Mouse (Mus musculus) heart, postnatal 25 days (tissue): ENCODE measurements around the gene Rhbdf2. TPM values are rescaled to one million over a fixed set of nuclear protein-coding genes. Genes with fewer than 3 reads are reported as not detected.
"Not testable (repeated sequence)": the region's sequence is repeated elsewhere in the genome, so short reads cannot be mapped to it uniquely, and the experiment has no call there.

Source experiments
- DNase-seq: peaks from one replicate; pipeline ENCODE4 v3.0.0; 2022; ENCODE audit warnings: low spot score
- intact Hi-C: fragments of 180-260 bp; cut with DNase I; formaldehyde crosslinking; loops from one replicate; pipeline ENCODE4 v1.15.1; 2025
- total RNA-seq, 2 experiments: library from RNA; stranded (reverse); gene quantifications; 2 replicates each; pipeline ENCODE4 v1.2.3; 2021

Rhbdf2 gene
- total RNA-seq, result 10 to 100 TPM; 10.6 to 12.8 TPM

DNA sequence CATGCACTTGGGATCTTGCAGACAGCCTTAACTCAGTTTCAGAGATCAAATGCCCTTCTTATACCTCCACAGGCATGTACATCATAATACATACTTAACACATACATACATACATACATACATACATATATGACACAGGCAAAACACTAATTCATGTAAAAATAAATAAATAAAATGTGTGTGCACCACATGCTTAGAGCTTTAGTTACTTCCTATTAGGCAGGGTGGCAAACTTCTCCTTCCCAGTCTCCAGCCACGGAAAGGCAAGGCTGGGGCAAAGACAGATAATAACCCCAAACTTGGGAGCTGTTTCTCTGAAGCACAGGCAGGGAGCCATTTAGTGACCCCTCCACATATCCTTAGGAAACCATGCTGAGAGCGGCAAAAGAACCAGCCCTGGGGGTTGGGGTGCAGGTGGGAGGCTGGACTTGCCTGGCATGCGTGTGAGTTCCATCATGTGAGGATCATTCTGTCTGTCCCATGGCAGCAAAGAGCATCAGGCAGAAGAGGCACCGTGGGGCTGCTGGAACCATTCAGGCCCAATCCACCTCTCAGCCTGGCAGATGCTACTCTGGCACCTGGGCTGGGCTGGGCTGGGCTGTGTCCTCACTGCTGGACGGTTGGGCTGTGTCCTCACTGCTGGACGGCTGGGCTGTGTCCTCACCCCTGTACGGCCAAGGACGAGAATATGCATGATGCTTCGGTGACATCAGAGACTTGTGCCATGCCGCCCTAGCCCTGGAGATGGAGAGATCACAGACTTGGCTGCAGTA lies at the start of gene Rhbdf2:
Gene Rhbdf2 (minus strand): TSS at position 721 of the 773 bp plus-strand sequence.
- intact Hi-C loops, result no loop called here
- DNase-seq, result no peak

GRCm38 (mm10) chr11:116676175-116676976 lies 49.6 kb upstream of the Rhbdf2 start:
- intact Hi-C loops, result loop anchor here (10.0 kb wide), 1 partner anchor 128 kb away; no protein-coding TSS in a partner anchor
- no peak for DNase-seq

GRCm38 (mm10) chr11:116675429-116675828 lies 48.6 kb upstream of the Rhbdf2 start:
- not testable (repeated sequence) for DNase-seq
- intact Hi-C loops, result loop anchor here (10.0 kb wide), 1 partner anchor 129 kb away; no protein-coding TSS in a partner anchor

GRCm38 (mm10) chr11:116674616-116675379 lies 48.0 kb upstream of the Rhbdf2 start:
- DNase-seq, result no peak
- intact Hi-C loops, result loop anchor here (10.0 kb wide), 1 partner anchor 130 kb away; no protein-coding TSS in a partner anchor

DNA sequence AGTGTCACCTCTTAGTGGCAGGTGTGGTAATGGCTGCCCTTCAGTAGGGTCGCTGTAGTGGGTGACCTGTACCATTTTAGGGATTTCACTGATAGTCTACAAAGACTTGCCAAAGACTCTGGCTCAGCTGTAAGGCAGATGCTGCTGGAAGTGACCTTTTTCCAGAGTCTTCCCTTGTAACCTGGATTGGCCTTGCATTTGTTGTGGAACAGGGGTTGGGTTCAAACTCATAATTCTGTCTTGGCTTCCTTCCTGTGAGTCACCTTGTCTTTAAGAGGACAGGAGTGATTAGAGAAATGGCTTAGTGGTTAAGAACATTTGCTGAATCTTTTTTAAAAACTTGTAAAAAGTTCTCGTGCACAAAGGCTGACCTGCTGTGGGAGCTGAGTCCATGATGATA lies 46.6 kb upstream of the Rhbdf2 start:
- no peak for DNase-seq
- intact Hi-C loops, result loop anchor here (2.0 to 10.0 kb wide), 2 partner anchors 17 to 131 kb away; no protein-coding TSS in a partner anchor

DNA sequence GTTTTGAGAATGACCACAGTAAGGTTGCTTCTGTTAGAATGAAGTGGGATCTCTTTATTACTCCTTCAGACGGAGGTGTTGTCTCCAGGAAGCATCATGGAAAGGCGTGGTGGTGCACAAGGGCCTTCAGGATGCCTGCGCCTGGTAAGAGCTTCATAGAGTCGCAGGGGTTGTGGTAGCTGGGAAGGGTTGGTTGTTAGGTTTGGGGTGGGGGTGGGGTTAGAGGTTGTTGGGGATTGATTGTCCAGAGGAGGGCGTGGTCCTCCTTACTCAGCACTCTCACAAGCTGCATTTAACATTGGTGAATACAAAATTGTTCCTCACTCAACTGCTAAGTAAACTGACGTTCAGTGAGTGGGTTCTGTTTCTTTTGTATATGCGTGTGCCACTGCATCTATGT lies 45.8 kb upstream of the Rhbdf2 start:
- DNase-seq, result no peak
- intact Hi-C loops, result loop anchor here (2.0 to 10.0 kb wide), 2 partner anchors 18 to 132 kb away; no protein-coding TSS in a partner anchor

DNA sequence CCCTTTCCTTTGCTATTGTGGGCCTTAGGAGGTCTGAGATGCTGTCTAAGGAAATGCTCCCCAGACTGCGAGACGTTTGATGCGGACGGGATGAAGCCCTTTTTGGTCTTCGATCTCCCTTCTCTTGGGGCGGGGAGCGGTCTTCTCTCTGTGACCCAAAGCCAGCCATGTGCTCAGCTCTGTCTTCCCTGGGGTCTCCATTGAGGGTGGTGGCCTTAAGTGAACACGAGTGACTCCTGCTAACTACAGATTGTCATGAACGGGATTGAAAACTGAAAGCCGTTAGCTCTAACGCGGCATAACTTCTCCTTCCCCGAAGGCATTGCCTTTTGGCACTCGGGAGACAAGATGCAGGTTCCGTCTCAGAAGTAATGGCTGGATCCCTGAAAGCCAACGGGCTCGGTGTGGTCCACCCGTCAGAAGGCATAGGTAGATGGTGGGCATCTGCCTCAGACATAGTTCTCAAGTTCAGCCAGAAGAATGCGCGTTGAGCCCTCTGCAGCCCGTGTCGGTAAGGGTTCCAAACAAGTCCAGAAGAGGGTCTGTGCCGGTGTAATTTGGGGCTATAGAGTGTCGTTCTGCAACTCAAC lies 45.1 kb upstream of the Rhbdf2 start:
- intact Hi-C loops, result loop anchor here (1.0 to 10.0 kb wide), 3 partner anchors 19 to 133 kb away; no protein-coding TSS in a partner anchor
- no peak for DNase-seq

DNA sequence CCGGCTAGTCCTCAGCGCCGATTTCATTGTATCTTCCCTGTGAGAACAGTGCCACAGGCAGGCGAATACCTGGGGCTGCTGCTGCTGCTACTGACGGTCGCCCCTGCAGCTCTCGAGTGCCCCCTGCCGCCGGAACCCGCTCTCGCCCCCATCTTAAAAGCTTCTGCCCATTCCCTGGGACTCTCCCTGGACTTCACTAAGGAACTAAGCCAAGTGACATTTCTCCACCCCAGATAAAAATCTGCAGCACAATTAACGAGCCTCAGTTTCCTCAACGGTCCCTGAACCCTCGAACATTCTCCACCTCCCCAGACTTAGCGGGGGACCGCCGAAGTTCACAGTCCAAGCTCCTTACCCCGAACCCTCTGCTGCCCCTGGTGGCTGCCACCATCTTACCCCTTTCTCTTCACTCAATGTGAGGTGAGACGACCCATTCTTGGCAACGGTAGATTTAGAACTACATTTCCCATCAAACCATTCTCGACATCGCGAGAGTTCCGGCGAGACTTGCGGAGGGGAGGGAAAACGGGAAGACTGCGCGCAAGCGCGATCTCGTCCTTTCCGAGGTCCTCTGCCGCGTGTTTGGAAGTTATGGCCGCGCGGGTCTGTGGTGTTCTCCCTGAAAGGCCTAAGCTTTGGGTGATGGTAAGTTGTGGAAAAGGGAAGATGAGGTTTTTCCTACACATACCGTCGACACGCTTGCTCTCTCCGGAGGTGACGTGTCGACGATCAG lies 44.5 kb upstream of the Rhbdf2 start:
- intact Hi-C loops, result loop anchor here (1.0 to 10.0 kb wide), 2 partner anchors 28 to 134 kb away; no protein-coding TSS in a partner anchor
- peak; percentile 93 for DNase-seq

DNA sequence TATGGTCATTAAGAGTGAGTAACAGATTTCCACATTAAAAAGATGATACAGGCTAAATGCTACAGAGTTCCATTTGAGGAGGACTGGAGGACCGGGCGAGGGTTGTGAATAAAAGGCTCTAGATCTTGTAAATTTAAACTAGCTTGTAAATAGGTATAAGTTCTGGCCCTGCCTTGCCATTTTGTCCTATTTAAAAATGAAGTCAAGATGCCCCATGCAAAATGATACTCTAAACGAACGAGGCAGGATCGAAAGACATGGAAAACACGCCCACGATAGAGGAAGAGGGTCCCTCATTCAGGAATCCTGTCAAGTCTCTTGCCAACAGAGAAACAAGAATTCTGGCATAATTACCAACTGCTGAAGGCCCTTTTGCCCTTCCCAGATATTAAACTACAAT lies 43.6 kb upstream of the Rhbdf2 start:
- DNase-seq, result no peak
- intact Hi-C loops, result loop anchor here (10.0 kb wide), 1 partner anchor 134 kb away; no protein-coding TSS in a partner anchor

DNA sequence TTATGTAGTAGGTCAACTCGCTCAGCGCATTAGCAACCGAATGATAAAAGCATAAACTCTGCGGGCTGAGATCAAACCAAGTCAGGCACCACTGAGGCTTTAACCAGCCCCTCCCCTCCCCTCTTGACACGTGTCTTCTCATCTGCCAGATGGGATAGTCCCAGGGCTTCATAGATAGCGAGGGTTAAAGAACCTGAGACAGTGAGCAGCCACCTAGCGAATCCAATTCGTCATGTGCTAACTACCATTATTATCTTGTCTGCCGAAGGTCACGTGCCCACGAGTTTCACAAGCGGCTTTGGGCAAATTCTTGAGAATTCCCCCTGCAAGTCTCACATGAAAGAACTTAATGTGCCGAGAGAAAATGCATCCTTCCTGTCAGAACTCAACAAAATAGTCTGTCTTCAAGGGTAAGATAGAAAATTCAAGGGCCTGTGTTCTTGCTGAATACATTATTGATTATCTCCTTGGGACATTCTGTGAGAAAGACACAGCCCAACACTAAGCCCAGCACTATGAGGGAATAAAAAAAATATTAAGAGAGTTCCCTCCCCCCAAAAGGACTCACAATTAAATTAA lies 43.1 kb upstream of the Rhbdf2 start:
- no peak for DNase-seq
- intact Hi-C loops, result loop anchor here (10.0 kb wide), 1 partner anchor 135 kb away; no protein-coding TSS in a partner anchor

DNA sequence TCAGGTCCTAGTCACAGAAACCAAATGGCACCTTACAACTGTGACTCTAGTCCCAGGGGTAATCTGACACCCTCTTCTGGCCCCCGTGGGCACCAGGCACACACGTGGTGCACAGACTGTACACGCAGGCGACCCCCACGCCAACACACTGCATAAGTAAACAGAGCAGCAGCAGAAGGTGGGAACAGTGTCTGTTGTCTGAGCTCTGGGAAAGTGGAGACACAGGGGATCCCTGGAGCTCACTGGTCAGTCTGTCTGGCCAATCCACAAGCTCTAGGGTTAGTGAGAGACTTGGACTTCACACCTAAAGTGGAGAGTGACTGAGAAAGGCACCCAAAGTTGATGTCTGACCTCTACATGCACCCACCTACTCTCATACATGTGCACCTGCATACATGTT lies 42.5 kb upstream of the Rhbdf2 start:
- intact Hi-C loops, result no loop called here
- DNase-seq, result no peak

DNA sequence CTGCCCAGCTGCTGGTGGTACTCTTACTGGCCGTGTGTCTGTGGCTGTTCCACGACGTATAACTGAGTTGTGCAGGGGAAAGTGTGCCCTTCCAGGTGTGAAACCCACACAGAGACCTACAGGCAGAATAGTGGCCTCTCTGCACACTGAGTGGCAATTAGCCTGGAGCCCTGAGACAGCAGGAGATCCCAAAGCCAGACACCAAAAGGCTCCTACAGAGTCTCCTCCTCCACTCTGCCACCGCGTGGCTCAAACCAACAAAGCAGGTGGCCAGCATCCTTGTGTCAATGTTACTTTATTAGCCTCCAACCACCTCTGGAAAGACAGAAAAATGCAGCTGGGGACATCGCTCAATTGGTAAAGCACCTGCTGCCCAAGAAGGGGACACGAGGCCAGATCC lies 42.0 kb upstream of the Rhbdf2 start:
- DNase-seq, result no peak
- intact Hi-C loops, result no loop called here

DNA sequence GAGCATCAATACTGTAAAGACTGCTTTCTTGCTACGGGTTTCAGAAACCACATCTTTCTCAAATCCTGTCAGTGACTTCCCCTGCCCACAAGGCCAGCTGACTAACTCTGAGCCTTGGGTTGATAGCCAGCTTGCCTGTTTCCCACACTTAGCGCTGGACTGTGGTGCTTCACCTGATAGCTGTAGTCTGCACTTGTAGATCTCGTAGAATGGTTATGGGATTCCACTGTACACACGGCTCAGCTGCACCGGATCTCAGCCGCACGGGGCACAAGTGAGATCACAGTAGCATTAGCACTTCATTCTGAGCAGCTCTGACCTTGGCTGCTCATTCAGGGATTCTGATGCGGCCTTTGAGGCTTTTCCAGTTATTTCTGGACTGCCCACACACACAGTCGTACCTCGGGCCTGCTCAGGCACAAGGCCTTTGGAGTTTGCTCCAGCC lies 41.6 kb upstream of the Rhbdf2 start:
- intact Hi-C loops, result no loop called here
- no peak for DNase-seq

DNA sequence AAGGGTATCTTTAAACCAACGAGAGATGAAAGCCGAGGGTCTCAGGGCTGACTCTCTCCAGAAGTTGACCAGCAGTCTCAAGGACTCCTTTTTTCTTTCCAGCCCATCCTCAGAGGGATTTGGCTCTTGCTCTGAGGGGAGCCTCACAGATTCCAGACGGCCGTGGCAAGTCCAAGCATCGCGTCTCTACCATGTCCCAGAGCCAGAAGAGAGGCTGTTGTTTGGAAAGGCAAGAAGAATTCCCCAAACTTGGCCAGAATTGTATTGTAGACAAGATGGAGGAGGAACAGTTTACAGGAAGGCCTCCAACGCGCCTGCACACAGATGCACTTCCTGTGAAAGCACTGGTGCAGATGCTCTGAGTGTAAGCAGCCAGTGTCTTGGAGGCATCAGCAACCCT lies 41.1 kb upstream of the Rhbdf2 start:
- no peak for DNase-seq
- intact Hi-C loops, result no loop called here

DNA sequence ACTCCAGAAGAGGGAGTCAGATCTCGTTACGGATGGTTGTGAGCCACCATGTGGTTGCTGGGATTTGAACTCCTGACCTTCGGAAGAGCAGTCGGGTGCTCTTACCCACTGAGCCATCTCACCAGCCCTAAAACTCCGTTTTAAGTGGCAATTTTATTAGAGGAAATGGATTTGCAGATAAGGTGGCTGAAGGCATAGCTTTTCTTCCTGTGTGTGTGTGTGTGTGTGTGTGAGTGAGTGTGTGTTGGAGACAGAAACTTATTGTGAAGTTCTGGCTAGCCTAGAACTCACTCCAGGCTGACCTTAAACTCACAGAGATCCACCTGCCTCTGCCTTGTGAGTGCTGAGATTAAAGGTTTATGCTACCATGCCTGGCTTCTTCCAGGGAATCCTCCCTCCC lies 40.2 kb upstream of the Rhbdf2 start:
- DNase-seq, intact Hi-C loops: not testable (repeated sequence)

DNA sequence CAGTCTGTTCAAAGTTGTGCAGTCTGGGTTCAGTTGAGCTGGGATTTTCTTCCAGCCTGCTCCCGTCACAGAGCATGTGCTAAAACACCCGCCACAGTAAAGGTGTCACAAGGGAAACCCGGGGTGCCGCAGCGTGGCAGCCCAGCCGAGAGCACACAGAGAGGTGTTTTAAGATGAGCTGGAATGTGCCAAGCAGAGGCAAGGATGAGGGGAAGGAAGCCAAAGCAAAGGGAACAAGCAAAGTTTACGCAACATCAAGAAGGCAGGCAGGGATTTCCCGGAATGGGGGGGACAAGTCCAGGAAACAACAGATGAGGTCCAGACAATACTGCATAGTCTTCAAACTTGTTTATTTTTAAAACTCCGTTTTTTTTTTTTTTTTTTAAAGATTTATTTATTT lies 39.7 kb upstream of the Rhbdf2 start:
- no peak for DNase-seq
- intact Hi-C loops, result no loop called here

DNA sequence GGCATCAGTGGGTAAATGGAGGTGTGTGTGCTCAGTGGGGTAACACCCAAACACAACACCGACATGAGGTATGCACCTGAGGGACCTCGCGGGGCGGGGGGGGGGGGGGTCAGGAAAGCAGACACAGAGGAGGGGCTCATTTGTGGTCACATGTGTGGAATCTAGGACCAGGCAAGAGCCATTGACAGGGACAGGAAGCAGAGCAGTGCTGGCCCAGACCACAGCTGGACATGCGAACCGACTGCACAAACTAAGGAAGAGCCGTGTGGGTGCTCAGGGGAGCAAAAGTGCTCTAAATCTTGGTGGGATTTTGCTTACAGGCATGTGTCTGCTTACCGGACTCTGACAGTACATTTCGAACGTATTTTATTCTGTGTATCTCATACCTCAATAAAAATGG lies 38.5 kb upstream of the Rhbdf2 start:
- intact Hi-C loops, result no loop called here
- DNase-seq, result no peak

DNA sequence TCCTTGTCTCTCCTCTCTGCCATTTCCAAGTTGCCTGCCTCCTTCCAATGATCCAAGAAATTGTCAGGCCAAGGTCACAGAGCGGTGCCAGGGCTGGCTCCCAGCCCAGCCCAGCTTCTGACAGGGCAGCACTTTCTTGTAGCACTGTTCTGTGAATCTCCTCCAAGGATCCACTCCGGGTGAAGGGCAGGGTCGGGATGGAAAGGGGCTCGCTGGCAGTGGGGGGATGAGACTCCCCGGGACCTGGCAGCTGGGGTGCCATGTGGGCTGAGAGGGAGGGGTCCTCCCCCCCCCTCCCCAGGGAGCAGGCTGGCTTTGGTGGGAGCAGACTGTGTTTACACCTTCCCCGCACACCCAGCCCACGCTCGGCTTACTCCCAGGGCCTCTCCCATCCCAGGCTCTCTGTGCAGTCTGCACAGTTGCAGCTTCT lies 35.1 kb upstream of the Rhbdf2 start:
- intact Hi-C loops, result no loop called here
- no peak for DNase-seq
